Mouse (Mus musculus) Muller cell, postnatal 12 days (primary cell): Measurements from ENCODE around the gene Ktn1.

ENCODE experiments used
- DNase-seq: peaks from one replicate; pipeline ENCODE4 v3.0.0-alpha.2; 2015; ENCODE audit errors: inconsistent ontology term

Ktn1 gene

DNA sequence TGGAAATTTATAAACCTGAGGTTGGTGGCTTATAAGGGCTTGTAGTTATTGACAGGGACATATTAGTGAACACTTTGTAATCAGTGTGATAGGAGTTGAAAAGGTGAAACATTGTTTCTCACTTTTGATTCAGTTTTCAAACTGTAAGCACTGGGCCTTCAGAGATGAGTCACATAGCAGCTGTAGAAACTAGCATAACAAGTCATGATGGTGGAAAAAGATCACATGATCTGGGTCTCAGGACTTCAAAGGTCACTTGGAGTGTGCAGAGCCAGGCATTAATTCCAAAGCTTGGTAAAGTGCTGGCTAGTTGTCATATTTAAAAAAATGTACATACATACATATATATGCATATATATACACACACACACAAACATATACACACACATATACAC lies 16.2 kb downstream of the Ktn1 start:
- peak; percentile 6 for DNase-seq

DNA sequence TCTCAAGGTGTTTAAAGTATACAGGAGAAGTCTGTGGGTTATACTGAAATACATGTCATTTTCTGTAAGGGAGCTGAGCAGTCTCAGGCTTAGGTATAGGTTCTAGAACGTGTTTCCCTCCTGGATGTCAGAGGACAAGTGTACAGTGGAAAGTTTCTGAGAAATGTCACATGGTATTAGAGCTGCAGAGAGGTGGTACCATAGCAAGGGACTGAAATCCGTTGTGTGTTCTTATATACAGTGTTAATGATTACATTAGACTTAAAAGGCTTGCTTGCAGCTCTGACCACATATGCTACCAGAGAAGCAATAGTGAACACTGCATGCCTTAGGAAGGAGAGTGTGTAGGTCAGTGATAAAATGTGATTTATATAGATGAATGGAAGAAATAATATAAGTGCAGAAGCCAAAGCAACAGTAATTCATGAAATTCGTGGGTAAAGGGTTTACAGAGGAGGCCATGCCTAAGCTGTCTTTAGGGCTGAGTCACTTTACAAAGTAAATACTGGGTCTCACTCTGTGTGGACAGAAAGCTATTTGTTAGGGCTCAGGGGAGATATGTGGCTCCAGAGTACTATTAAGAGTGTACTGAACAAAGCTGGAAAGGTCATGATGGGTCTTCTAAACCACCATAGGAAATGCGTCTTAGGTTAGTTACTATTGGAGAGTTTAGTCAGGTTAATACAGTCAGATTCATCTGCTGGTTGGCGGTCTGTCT lies 17.0 kb downstream of the Ktn1 start:
- DNase-seq, result no peak

DNA sequence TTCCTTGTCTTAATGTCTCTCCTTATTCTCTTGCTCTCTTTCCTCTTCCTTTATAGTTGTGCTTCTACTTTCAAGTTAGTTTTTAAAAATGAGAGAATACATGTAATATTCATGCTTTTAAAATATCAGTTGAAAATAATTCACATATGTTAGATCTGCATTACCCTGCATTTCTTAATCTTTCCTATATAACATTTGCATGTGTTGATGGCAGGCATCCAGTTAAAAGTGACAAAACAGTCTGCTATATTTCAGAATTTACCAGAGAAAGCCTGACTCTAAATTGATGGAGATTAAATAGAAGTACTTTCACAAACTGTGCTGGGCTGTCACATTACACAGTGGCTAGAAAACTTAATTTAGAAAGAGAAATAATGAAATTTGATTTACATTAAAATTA lies 19.8 kb downstream of the Ktn1 start:
- DNase-seq, result no peak

DNA sequence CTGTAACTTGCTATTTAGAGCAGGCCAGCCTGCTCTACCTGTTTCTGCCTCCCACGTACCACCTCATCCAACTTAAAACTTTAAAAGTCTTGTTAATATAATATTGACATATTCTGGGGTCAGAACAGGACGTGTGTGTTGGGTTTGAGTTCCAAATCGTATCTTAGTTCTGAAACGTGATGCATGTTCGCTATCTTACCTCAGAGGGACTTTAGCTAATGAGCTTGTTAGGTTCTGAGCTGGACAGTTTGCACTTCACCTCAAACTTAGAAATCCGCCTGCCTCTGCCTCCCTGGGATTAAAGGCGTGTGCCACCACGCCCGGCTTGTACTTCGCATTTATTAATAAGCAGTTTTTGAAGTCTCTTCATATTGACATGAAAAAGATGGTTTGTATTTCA lies 34.6 kb downstream of the Ktn1 start:
- DNase-seq, result no peak

DNA sequence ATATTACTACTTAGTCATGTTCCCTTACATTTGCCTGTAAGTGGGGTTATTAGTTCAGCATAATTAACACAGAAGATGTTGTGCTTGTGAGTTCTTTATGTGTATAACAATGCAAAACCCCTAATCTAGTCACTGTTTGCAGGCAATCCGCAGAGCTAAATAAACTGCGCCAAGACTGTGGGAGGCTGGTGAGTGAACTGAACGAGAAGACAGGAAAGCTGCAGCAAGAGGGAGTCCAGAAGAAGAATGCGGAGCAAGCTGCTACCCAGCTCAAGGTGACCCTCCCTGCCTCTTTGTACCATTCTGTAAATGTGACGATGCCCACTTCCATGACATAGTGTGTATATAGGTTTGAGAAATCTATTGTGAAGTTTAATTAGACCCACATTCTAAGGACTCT lies 36.3 kb downstream of the Ktn1 start:
- DNase-seq, result no peak

DNA sequence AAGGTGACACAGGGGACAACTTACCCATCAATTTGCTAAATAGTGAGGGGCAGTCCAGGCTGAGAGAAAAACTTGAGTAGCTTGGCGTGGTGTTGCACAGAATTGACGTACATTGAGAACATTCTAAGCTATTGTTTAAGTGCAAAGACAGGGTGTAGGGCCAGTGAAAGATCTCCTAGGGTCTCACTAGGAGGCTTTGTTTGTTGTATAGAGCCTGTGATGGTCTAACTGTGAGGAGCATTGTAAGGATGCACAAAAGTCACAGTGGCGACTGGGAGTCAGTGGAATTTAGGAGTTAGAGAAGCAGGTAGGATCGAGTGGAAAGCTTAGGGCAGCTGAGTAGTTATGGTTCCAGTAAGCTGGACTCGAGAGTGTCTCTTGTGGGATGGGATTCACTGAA lies 50.9 kb downstream of the Ktn1 start:
- no peak for DNase-seq

DNA sequence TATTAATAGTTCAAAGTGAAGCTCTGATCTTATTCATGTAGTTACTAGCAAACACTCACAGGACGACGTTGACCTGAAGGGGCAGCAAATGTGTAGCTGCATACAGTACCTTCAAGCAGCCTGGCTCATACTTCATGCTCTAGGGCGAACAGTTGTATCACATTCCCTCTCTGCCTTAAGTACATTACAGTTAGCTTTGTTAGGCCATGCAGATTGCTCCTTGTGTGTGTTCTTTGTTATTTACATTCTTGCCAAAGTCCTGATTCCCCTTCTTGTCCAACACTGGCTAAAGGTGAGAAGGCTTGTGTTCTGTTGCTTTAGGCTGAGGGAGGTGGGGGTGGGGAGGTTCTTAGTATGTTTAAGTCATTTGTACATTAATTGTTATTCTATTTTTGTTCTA lies 61.3 kb downstream of the Ktn1 start:
- no peak for DNase-seq

DNA sequence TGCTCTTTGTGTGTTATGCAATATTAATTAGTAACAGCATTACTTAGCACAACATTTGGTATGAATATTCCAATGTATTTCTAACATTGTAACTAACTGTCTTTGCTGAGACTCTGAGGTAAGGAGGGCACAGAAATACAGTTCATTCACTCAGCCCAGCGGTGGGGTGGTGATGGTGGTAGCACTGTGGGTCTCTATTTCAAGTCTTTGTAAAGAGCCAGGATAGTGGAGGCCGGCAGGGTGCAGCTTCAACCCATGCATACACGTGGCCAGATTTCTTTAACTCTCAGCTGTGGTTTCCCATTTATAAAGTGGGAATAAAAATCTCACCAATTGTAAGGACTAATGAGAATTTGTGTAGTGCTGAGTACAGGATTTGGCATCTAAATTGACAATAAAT lies 67.5 kb downstream of the Ktn1 start:
- no peak for DNase-seq

DNA sequence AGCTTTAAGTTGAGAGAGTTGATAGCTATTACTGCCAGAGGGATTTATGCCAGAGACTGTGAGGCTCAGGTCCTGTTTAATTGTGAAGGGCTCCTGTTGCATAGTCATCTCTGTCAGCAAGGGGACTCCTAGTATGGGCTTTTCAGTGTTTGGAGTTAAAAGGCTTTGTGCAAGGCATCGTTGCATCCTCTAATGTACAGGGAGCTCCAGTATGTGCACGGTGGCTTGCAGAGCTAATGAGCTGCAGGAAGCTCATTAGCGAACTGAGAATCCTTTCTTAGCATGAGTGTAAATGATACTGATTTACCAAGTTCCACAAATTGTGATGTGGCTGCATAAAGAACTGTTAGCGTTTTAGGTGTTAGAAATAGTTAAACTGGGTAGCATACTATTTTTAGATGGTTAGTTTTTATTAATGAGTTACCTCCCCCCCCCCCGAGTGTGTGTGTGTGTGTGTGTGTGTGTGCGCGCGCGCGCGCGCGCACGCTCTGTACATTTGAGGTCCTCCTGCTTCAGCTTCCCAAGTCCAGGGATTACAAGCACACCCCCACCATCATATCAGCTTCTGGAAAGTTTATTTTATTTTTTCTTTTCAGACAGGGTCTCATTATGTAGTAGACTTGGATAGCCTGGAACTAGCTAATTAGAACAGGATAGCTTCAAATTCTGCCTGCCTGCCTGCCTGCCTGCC lies 69.8 kb downstream of the Ktn1 start:
- no peak for DNase-seq

DNA sequence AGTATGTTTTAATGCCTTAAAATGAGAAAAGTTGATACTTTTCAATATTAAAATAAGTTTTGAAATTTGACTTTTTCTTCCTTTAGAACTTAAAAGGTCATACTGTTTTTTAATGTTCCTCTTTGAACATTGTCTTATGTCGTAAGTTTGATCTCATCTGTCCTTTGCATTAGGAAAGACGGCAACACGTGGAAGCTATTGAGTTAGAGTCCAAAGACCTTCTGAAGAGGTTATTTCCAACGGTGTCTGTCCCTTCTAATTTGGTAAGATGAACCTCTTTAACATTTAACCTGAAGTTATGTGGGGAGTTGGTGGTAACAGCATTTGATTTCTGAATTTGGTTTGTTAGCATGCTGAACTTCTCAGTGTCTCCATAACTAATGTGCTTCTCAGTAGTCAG lies 71.8 kb downstream of the Ktn1 start:
- DNase-seq, result no peak

DNA sequence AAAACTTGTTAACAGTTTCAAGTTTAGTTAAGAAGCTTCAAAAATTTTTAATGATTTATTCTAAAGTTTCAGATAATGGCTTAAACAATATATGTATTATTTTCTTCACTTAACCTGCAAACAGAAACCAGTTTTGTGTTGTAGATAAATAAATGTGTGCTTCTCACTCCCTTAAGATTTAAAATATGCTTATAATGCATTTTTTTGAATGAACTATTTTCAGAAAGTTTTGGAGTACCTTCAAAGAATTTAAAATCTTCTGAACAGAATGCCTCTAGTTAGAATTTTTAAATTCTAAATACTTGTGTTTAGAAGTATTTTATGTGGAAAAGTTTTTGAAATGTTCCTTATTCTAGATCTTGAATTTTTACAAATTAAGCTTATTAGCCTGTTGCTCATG lies 74.8 kb downstream of the Ktn1 start:
- DNase-seq, result no peak

DNA sequence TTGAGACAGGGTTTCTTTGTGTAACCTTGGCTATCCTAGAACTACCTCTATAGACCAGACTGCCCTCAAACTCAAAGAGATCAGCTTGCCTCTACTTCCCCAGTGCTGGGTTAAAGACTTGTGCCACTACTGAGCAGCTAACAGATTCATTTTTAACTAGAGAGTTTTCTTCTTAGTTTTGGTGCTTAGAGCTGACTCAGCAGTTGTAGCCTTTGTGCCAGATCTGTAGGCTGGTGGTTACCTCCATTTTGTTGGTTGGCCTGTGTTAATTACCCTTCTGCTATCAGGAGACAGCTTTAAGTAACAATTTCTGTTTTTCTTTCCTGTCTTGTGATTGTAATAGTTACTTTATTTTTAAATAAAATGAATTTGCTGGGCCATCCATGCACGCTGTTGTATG lies 80.3 kb downstream of the Ktn1 start:
- DNase-seq, result no peak

DNA sequence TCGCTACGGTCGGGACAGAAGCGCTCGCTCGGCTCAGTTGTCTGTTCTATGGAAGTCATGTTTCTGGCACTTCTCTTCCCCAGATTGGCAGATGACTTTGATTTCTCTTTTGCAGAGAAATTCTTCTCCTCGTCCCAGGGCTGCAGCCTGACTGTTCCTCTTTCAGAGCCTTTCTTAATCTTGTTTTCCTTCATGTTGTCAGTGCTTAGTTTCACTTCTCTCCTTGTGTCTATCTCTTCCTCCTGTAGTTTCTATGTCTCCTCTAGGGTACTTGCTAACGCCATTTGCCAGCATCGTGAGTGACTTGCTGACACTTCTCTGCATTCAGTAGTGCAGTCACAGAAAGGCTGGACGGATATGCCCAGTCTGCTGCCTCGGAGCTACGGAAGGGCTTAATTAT lies 87.1 kb downstream of the Ktn1 start:
- DNase-seq, result no peak

DNA sequence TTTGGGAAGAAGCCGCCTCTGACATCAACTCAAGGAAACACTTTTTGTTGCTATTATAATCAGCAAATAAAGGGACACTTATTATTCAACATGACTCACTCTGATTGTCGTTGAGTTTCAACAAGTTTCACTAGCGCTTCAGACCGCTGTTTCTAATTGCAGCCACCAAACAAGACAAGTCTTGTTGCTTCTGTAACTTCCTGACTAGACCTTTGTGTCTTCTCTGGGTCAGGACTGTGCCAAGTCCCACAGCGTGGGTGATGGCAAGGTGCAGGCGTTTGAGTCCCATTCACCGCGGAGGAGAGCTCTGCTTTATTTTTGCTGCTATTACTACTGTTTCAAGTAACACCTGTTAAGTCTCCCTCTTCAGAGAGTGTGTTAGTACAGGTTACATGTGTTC lies 88.2 kb downstream of the Ktn1 start:
- DNase-seq, result peak; percentile 53

DNA sequence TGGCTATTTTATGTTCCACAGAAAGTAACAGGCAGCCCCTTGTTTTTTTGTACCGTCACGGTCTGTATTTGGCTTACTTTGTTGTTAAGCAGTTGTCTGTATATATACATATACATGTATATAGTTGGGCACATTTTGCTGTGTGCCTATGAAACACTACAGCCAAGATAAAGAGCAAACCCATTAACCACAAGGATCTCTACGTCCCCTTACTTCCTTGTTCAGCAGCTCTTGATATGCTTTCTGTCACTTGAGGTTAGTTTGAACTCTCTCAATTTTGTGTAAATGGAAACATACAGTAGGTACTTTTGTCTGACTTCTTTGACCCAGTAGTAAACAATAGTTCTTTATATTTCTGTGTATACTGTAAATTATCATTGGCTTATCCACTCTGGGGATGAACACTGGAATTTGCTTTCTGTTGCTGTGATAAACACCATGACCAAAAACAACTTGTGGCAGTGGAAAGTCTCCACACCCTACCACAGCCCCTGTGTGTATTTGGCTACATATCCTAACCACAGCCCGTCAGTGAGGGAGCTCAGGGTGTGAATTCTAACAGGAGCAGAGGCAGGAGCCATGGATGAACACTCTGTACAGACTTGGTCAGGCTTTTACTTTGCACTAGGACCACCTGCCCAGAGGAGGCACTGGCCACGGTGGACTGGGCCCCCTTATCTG lies 92.2 kb downstream of the Ktn1 start:
- DNase-seq, result no peak

DNA sequence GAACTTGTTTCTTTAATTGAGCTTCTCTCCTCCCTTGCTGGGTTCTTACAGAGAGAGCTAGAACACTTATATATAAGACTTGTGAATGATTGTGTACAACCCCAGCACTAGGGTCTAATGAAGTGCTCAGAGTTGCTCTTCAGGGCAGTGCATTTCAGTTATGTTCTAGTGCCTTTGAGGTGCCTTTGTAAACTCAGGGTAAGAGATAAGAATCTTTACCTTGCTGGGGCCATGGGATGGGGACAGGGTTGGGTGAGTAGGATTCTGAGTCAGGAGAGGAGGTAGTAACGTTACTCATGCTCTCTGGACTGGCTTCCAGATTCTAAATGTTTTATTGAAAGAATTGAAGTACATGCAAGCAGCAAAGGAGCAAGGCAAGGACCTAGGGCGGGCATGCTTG lies 92.8 kb downstream of the Ktn1 start:
- DNase-seq, result no peak

DNA sequence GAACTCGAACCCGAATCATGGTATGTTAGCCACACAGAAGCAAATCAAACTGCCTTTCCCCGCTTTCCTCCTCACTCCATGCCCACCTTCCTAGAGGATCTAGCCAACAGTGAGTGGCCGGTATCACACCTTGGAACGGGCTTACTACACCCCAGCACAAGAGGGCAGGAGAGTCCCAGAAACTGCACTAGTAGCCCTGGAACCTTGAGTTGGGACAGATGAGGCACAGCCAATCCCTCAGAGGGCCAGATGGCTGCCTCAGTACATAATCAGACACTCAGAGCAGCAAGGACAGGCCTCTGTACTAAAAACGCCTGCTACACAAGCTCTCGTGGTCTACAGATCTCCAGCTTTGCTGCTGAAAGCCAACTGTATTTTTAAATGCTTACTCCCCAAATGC lies 94.4 kb downstream of the Ktn1 start:
- DNase-seq, result no peak

DNA sequence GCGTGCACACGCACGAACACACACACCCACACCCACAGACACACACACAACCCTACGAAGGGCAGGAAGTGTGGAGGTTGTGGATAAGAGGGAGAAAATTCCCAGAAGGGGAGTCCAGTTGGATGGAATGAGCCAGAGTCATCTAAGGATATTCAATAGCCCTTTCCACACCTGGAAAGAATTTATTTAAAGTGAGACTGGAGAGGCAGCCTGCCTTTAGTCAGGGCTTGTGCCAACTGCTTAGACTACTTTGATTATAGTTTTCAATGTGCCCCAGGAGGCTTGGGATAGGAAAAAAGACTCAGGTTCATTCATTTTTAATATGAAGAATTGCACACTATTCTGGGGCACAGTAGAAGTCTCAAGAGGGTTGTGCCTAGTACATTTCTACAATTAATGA lies 96.8 kb downstream of the Ktn1 start:
- DNase-seq, result no peak

DNA sequence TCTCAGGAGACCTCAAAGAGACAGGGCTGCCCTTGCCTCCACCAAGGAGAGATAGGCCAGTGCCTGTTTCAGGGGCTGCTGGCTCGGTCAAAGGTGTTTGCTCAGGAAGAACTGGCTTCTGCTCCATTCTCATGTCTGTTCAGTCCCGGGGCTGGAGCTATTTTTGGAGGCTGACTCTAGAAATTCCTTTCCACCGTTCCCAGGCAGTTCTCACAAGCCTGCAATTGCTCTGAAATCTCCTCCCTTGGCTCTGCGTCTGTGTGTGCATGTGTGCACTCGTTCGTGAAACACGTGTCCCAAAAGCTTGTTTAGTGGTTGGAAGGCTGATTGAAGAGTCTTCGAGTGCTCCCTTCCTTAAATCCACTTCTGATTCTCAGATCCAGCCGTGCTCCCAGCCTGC lies 99.3 kb downstream of the Ktn1 start:
- DNase-seq, result peak; percentile 61

DNA sequence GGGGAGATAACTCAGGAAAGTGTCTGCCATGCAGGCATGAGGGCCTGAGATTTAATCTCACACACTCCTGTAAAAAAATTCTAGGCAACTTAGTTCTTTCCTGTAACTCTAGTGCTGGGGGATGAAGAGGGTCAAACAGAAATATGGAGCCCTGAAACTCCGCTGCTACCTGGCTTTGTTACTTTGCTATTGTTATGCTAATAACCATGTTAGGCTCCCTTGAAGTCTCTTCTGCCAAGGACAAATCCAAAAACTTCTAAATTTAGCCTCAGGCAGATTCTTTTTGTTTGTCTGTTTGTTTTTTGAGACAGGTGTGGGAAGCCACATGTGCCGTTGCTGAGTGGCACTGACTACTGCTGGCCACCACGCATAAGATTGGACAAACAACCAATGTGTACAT lies 100.5 kb downstream of the Ktn1 start:
- no peak for DNase-seq

DNA sequence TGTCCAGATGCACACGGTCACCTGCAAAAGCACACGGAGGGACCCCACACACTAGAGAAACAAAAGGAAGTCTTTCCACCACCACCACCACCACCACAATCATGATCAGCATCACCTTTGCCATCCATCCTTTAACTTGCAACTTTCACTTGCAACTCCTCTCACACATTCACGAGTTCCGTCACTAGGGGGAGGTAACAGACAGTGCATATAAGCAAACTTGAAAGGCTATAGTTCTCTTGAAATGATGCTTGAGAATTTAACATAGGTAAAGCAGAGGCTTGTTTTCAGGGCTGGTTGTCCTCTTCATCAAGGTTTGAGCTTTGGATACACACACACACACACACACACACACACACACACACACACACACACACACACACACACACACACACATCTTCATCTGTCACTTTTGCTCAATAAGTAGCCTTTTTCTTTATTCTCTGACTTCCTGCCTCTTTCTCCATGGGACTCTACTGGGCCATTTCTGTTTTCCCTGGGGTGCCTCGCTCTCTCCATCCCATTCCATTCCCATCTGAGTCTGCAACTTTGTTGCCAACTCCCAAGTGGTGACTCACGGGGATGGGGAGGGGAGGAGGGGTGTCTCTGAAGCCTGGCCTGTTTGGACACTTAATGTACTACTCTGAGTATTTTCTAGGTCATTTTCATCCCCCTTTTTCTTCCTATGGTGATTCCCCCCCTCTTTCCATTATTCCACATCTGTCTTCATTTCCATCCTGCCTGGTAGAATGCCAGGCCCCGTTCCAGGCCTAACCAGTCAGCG lies 103.4 kb downstream of the Ktn1 start:
- DNase-seq, result peak; percentile 89

DNA sequence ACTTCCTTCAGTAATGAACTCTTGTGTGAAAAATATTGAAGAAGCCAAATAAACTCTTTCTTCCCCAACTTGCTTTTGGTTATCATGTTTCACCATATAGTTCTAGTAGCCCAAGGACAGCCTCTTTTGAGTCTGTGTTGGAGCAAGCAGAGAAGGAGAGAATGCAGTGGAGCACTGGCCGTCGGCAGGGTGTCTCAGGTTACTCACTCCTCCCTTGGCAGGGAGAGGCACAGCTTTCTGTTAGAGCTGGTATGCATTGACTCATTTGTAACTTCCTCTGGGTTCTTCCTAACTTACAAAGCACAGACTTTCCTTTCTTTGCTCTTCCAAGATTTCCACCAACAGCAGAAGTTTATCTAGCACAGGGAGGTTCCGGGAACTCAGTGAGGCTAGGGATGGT lies 105.3 kb downstream of the Ktn1 start:
- peak; percentile 56 for DNase-seq
